Mouse (Mus musculus): Measurements from ENCODE around the gene Dcaf7. TPM values are rescaled to one million over a fixed set of nuclear protein-coding genes. Genes with fewer than 3 reads are reported as not detected.
A peak's percentile ranks its signal among the peaks of the same experiment; 100 is the strongest.

Gene Dcaf7
- polyA plus RNA-seq, 1 experiment, result 30.9 TPM

DNA sequence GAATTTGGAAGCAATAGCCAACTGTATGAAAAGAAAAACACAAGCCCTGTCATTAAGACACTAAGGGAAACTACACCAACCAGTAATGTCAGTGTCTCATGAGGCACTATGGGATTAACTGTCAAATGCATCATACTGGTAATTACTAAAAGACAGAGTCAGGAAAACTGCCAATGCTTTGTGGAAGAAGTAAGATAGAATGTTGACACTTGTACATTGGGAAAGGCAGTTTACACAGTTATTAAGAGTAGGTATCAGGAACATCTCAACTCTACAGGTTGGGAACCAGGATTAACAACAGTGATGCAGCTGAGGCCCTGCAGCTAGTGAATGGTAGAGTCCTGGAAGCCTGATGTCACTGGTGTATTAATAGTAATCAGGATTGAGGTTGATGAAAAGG is 7.7 kb downstream of the Dcaf7 start:
- Histone ChIP-seq H3K36me3 (ENCODE audit: control insufficient read depth, insufficient read depth, low read length) (peaks cover 17% of the 10 kb centered on the region), H3K27ac (ENCODE audit: insufficient read depth, low read depth, low read length) (no peak overlapping the region), H3K4me1 (ENCODE audit: control insufficient read depth, insufficient read depth, insufficient read length, low read length) (peaks cover 6% of the 10 kb centered on the region; the same call in 1 of the 2 replicates), H3K27me3 (ENCODE audit: control insufficient read depth, insufficient read depth, low read length) (no peaks in the 10 kb centered on the region), H3K4me3 (ENCODE audit: low read depth, low read length) (no peak overlapping the region)
- TF ChIP-seq POLR2A (IDR thresholded peaks at IDR 0.05; ENCODE audit: low read depth, low read length) (no peak), CTCF (IDR thresholded peaks at IDR 0.05; ENCODE audit: extremely low read depth, insufficient read length, insufficient replicate concordance, low read depth, low read length) (no peak)

- H3K4me1 ChIP-seq (ENCODE audit: control insufficient read depth, insufficient read depth, insufficient read length, low read length), result peaks cover 6% of the 10 kb centered on the region; the same call in 1 of the 2 replicates
- peak overlapping the region; percentile 83 for H3K27ac ChIP-seq (ENCODE audit: insufficient read depth, low read depth, low read length)
- H3K27me3 ChIP-seq (ENCODE audit: control insufficient read depth, insufficient read depth, low read length), result no peaks in the 10 kb centered on the region
- TF ChIP-seq POLR2A (IDR thresholded peaks at IDR 0.05; ENCODE audit: low read depth, low read length), result no peak
- TF ChIP-seq CTCF (IDR thresholded peaks at IDR 0.05; ENCODE audit: extremely low read depth, insufficient read length, insufficient replicate concordance, low read depth, low read length), result no peak
- peaks cover 21% of the 10 kb centered on the region for H3K36me3 ChIP-seq (ENCODE audit: control insufficient read depth, insufficient read depth, low read length)
- no peak overlapping the region for H3K4me3 ChIP-seq (ENCODE audit: low read depth, low read length)
- WGBS, result 84% methylated on average over 1 of the region's 1 CpGs
Observed at GRCm38 (mm10) chr11:106045256-106045655, 8.6 kb downstream of the Dcaf7 start.

DNA sequence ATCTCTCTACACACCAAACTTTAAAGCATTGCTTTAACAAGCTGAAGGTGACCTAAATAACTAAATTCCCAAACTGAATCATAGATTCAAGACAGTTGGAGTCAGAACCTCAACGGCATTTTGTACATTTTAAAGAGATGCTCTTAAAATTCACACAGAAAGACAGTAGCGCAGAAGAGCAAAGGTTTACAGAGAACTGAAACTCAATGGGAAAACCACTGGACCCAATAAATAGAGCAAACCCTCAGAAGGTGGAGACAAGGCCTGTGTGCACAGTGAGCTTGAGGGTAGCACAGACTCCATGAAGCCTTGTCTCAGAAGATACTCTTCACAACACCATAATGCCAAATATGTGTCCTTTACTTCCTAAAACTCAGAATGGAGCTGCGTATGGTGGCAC is 9.1 kb downstream of the Dcaf7 start:
- no peak for TF ChIP-seq POLR2A (IDR thresholded peaks at IDR 0.05; ENCODE audit: low read depth, low read length)
- no peak for TF ChIP-seq CTCF (IDR thresholded peaks at IDR 0.05; ENCODE audit: extremely low read depth, insufficient read length, insufficient replicate concordance, low read depth, low read length)
- H3K27ac ChIP-seq (ENCODE audit: insufficient read depth, low read depth, low read length), result no peak overlapping the region
- WGBS, result 89% methylated on average over 3 of the region's 3 CpGs
- peaks cover 24% of the 10 kb centered on the region for H3K36me3 ChIP-seq (ENCODE audit: control insufficient read depth, insufficient read depth, low read length)
- peaks cover 6% of the 10 kb centered on the region; the same call in 1 of the 2 replicates for H3K4me1 ChIP-seq (ENCODE audit: control insufficient read depth, insufficient read depth, insufficient read length, low read length)
- H3K4me3 ChIP-seq (ENCODE audit: low read depth, low read length), result no peak overlapping the region
- no peaks in the 10 kb centered on the region for H3K27me3 ChIP-seq (ENCODE audit: control insufficient read depth, insufficient read depth, low read length)

DNA sequence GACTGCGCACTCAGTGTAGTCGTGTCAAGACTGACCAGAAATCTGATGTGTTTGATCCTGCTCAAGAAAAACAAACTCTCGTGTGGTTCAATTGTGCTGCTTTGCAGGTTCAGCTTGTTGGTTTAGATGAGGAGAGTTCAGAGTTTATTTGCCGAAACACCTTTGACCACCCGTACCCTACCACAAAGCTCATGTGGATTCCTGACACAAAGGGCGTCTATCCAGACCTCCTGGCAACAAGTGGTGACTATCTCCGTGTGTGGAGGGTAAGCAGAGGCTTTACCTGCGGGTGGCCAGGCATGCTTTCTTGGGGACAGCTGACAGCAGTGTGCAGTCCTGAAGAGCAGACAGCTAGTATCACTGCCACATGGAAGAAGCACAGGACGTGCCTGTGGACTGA is 9.9 kb downstream of the Dcaf7 start:
- Histone ChIP-seq H3K4me3 (ENCODE audit: low read depth, low read length) (no peak overlapping the region), H3K4me1 (ENCODE audit: control insufficient read depth, insufficient read depth, insufficient read length, low read length) (peaks cover 6% of the 10 kb centered on the region; the same call in 1 of the 2 replicates), H3K36me3 (ENCODE audit: control insufficient read depth, insufficient read depth, low read length) (peaks cover 30% of the 10 kb centered on the region), H3K27ac (ENCODE audit: insufficient read depth, low read depth, low read length) (no peak overlapping the region), H3K27me3 (ENCODE audit: control insufficient read depth, insufficient read depth, low read length) (no peaks in the 10 kb centered on the region)
- 83% methylated on average over 9 of the region's 9 CpGs for WGBS
- TF ChIP-seq POLR2A (IDR thresholded peaks at IDR 0.05; ENCODE audit: low read depth, low read length) (no peak), CTCF (IDR thresholded peaks at IDR 0.05; ENCODE audit: extremely low read depth, insufficient read length, insufficient replicate concordance, low read depth, low read length) (no peak)

GRCm38 (mm10) chr11:106053921-106054320 is 17.2 kb downstream of the Dcaf7 start:
- Histone ChIP-seq H3K27ac (ENCODE audit: insufficient read depth, low read depth, low read length) (peak overlapping the region; percentile 81), H3K27me3 (ENCODE audit: control insufficient read depth, insufficient read depth, low read length) (no peaks in the 10 kb centered on the region), H3K4me1 (ENCODE audit: control insufficient read depth, insufficient read depth, insufficient read length, low read length) (peaks cover 24% of the 10 kb centered on the region), H3K36me3 (ENCODE audit: control insufficient read depth, insufficient read depth, low read length) (peaks cover 58% of the 10 kb centered on the region), H3K4me3 (ENCODE audit: low read depth, low read length) (no peak overlapping the region)
- TF ChIP-seq POLR2A (IDR thresholded peaks at IDR 0.05; ENCODE audit: low read depth, low read length) (no peak), CTCF (IDR thresholded peaks at IDR 0.05; ENCODE audit: extremely low read depth, insufficient read length, insufficient replicate concordance, low read depth, low read length) (no peak)
- 18% methylated on average over 2 of the region's 2 CpGs for WGBS

DNA sequence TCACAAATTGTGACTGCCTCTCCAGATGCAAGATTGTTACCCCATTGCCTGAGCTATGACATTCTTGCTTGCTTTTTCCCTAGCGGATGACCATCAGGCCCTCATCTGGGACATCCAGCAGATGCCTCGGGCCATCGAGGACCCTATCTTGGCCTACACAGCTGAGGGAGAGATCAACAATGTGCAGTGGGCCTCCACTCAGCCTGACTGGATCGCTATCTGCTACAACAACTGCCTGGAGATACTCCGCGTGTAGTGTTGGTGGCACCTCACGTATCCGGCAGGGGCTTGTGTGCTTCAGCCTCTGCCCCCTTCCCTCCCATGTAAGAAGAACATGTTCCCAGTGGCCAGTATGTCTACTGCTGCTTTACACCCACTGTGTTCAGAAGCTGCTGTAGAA is 17.9 kb downstream of the Dcaf7 start:
- TF ChIP-seq CTCF (IDR thresholded peaks at IDR 0.05; ENCODE audit: extremely low read depth, insufficient read length, insufficient replicate concordance, low read depth, low read length), result no peak
- no peak for TF ChIP-seq POLR2A (IDR thresholded peaks at IDR 0.05; ENCODE audit: low read depth, low read length)
- Histone ChIP-seq H3K36me3 (ENCODE audit: control insufficient read depth, insufficient read depth, low read length) (peaks cover 57% of the 10 kb centered on the region), H3K27me3 (ENCODE audit: control insufficient read depth, insufficient read depth, low read length) (no peaks in the 10 kb centered on the region), H3K4me1 (ENCODE audit: control insufficient read depth, insufficient read depth, insufficient read length, low read length) (peaks cover 24% of the 10 kb centered on the region), H3K27ac (ENCODE audit: insufficient read depth, low read depth, low read length) (peak overlapping the region; percentile 81), H3K4me3 (ENCODE audit: low read depth, low read length) (no peak overlapping the region)
- WGBS, result 92% methylated on average over 8 of the region's 8 CpGs

GRCm38 (mm10) chr11:106055341-106055740 is 18.7 kb downstream of the Dcaf7 start:
- peaks cover 24% of the 10 kb centered on the region for H3K4me1 ChIP-seq (ENCODE audit: control insufficient read depth, insufficient read depth, insufficient read length, low read length)
- no peaks in the 10 kb centered on the region for H3K27me3 ChIP-seq (ENCODE audit: control insufficient read depth, insufficient read depth, low read length)
- no peak overlapping the region for H3K4me3 ChIP-seq (ENCODE audit: low read depth, low read length)
- 54% methylated on average over 6 of the region's 6 CpGs for WGBS
- TF ChIP-seq POLR2A (IDR thresholded peaks at IDR 0.05; ENCODE audit: low read depth, low read length) (no peak), CTCF (IDR thresholded peaks at IDR 0.05; ENCODE audit: extremely low read depth, insufficient read length, insufficient replicate concordance, low read depth, low read length) (no peak)
- H3K36me3 ChIP-seq (ENCODE audit: control insufficient read depth, insufficient read depth, low read length), result peaks cover 54% of the 10 kb centered on the region
- peak overlapping the region; percentile 81 for H3K27ac ChIP-seq (ENCODE audit: insufficient read depth, low read depth, low read length)
